Mouse (Mus musculus) layer of hippocampus, postnatal 14 days (tissue): ENCODE measurements around the gene Rbm38. TPM values are rescaled to one million over a fixed set of nuclear protein-coding genes. Genes with fewer than 3 reads are reported as not detected.

Source experiments
- DNase-seq, 2 experiments: peaks; one replicate each; pipeline ENCODE4 v3.0.0; 2021 to 2022; ENCODE audit warnings: low spot score in 2 of 2, mixed read lengths in 1 of 2
- total RNA-seq, 2 experiments: library from RNA; stranded (reverse); gene quantifications; 2 replicates each; pipeline ENCODE4 v1.2.3; 2021

The Rbm38 gene
- total RNA-seq, 2 experiments from 2014 or later: 4.1 to 6.6 TPM

DNA sequence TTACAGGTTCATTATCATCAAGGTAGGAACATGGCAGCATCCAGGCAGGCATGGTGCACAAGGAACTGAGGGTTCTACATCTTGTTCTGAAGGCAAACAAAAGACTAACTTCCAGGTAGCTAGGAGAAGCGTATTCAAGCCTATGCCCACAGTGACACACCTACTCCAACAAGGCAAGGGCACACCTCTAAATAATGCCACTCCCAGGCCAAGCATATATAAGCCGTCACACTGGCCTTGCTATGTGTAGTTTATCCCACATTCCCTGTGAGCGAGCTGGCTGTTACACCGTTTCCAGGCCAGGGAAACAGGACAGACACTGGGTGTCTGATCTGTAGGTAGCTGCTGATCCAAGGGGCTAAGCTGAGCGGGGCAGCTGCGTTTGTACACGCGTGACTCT is 8.9 kb upstream of the Rbm38 start:
- no peak for DNase-seq

GRCm38 (mm10) chr2:173014741-173015287 is 5.5 kb upstream of the Rbm38 start:
- DNase-seq: no peak

DNA sequence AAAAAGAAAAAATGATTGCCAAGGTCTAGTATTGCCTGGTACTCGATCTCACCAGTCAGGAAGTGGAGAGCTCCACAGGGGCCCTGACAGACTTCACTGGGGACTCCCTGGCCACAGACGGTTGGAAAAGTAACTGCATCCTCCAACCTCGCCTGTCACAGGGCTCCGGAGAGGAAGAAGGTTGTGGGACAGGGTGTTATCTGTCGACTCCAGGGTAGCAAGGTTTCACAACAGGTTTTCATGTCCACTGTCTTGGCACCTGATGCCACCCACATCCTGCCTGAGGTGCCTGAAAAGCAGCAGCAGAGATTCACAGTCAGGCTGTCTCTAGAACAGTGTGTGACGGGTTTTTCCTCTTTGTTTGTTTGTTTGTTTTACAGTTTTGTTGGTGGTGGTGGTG is 2.4 kb upstream of the Rbm38 start:
- no peak for DNase-seq

- DNase-seq: no peak
Observed at GRCm38 (mm10) chr2:173018618-173019017, 1.7 kb upstream of the Rbm38 start.

DNA sequence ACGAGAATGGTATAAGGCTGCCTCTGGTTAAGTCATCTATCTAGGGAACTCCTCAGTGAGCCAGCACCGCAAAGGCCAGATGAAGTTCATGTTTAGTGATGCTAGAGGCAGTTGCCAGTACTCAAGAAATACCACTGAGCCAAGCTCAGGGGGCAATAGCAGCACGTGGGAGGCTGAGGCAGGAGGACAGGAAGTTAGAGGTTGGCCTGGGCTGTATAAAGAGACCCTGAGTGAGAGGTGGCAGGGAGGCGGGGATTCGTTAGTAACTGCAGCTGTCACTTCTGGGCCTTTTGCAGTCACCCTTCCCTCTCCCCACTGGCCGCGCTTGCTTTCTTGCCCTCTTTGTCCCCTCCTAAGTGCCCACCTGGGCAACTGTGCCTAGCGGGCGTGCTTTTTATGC is 976 bp upstream of the Rbm38 start:
- DNase-seq: no peak

- peak; percentile 70 to 83 for DNase-seq
Observed at GRCm38 (mm10) chr2:173019790-173020189, 508 bp upstream of the Rbm38 start.

DNA sequence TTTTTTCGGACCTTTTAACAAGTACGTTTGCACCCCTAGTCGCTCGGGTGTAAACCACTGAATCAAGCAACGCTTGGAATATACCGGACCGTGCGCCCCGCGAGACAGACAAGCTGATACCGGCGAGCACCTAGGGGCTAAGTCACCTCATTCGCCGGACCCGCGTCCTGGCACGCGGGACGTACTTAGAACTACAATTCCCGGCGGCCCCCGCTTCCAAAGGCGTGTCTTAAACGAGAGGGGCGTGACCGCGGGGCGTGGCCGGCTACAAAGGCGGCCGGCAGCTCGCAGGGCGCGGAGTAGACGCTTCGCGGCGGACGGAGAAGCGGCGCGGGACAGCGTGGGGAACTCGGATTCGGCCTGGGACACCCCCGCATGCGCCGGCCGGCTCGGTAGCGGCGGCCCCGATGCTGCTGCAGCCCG is 1.3 kb downstream of the Rbm38 start:
- peak; percentile 89 to 93 for DNase-seq

GRCm38 (mm10) chr2:173022056-173022681 is 1.9 kb downstream of the Rbm38 start:
- no peak for DNase-seq

DNA sequence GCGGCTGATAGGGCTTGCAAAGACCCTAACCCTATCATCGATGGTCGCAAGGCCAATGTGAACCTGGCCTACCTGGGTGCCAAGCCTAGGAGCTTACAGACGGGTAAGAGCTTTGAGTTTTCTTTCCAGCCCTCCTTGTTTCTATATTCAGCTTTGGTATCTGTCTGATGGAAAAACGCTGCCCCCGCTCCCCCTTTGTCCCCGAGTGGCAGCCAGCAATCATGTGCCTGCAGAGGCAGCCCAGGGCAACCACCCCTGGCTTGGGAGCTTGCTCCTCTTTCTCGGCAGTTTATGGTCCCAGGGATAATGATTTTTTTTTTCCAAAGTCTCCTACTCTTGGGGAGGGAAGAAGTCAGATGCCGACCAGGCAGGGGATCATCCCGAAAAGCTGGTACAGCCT is 2.5 kb downstream of the Rbm38 start:
- no peak for DNase-seq

- DNase-seq: no peak
Observed at GRCm38 (mm10) chr2:173023371-173023851, 3.1 kb downstream of the Rbm38 start.

DNA sequence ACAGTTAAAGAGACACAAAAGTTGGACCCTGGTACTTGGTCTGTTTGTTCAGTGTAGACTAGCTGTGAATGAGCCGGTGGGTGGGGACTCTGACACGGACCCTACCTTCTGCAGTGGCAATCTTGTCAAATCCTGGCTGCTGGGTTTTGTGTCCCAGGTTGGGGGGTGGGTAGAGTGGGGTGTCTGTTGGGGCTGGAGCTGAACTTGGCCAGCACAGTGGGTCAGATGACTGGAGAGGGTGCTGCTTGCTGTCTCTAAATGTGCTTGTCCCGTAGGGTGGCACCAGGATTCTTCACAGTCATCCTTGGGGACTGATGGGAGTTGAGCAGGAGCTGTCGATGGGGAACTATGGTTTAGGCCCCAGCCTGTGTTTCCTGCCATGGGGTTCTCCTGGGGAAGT is 3.7 kb downstream of the Rbm38 start:
- DNase-seq: no peak

GRCm38 (mm10) chr2:173024392-173024791 is 4.1 kb downstream of the Rbm38 start:
- no peak for DNase-seq

DNA sequence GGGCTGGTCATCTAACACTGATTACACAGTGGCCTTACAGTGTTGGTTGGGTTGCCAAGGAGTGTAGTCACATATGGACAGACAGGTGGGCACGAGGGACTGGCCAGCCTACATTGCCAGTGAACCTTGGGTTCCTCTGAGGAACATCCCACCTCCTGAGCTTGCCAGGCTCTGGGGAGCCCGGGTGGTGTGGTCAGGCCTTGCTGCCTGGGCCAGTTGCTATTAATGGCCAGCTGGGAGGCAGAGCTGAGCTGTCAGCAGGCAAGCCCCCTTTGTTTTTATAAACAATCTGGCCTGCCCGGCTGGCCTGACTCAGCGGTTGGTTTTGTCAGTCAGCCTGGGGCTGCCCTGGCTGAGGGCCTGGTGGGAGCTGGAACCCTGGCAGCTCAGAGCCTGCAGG is 4.6 kb downstream of the Rbm38 start:
- DNase-seq: peak; percentile 30 to 53

DNA sequence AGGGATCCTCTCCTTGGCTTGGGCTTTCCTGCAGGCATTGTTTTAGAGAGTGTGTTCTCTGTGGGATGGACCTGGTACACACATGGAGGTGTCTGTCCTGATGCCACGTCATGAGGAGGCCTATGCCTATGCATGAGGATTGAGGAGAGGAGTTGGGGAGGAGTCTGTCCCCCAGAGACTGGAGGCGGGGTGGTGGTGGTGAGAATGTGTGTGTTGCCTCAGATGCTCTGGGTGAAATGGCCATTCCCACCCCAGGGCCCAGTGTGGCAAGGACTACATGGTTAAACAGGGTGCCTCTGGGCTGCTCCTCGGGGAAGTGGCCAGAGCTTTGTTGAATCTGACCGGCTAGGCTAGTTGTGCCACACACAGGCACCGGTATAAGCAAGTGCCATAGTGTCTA is 6.0 kb downstream of the Rbm38 start:
- no peak for DNase-seq

- no peak for DNase-seq
Observed at GRCm38 (mm10) chr2:173026688-173027131, 6.4 kb downstream of the Rbm38 start.

DNA sequence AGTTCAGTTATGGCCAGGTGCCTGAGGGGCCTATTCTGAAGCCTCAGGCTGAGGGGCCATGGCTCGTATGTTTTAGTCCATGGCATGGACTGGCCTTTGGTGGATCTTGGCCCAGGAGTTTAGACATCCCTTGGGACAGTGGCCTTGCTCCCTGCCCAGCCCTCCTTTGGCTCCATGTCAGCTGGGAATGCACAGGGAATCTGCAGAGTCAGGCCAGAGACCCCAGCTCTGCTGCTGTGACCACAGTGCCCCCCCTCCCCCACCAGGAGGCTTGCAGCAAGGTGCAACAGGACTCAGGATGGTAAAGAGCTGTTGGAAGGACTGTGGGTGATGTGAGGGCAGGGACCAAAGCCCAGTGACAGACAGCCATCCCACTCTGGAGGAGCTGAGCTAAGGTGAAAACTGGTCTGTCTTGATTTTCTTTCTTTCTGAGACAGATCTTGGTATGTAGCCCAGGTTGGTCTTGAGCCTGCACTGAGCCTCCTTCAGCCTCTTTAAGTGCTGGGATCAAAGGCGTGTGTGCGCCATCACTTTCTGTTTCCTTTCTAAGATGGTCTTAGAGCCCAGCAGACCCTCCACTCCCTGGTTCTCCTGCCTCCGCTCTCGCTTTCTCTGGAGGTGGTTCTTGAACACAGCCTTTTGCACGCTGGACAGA is 7.0 kb downstream of the Rbm38 start:
- no peak for DNase-seq

- no peak for DNase-seq
Observed at GRCm38 (mm10) chr2:173027824-173028495, 7.7 kb downstream of the Rbm38 start.

DNA sequence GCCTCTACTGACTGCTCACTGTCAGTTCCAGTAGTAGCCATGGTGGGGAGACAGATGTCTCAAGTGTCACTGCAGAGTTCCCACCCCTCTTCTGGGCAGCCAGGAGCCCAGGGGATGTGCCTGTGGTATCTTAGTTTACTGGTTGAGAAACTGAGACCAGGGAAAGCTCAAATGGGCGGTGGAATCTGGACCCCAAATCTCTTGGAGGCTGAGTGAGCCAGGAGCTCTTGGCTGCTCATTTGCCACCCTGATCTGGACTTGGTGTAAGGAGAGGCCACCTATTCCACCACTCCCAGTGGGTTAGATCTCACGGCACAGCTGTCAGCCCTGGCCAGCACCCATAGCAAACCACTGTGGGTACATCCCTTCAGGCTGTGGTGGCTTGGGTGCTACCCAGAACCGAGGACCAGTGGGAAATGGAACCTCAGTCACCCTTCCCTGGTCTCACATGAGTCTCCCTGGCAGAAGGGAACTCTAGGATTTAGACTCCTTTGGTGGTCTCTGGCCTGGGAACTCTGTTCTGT is 8.3 kb downstream of the Rbm38 start:
- DNase-seq: no peak

- DNase-seq: no peak
Observed at GRCm38 (mm10) chr2:173030591-173031338, 10.5 kb downstream of the Rbm38 start.

GRCm38 (mm10) chr2:173033531-173033930 is 13.2 kb downstream of the Rbm38 start:
- DNase-seq: no peak

- DNase-seq: no peak
Observed at GRCm38 (mm10) chr2:173034998-173035397, 14.7 kb downstream of the Rbm38 start.
